Mouse (Mus musculus) lung, embryonic 16.5 days (tissue): Measurements from ENCODE around the gene Ptprj. TPM values are rescaled to one million over a fixed set of nuclear protein-coding genes. Genes with fewer than 3 reads are reported as not detected.

Source experiments
- ATAC-seq: fragments of 200-750 bp; cut with Nextera tagmentation; 2 replicates; pipeline ENCODE4 v1.8.0; 2017; ENCODE audit warnings: low read depth, mild to moderate bottlenecking, moderate library complexity
- H3K27ac ChIP-seq: fragments of 300-500 bp; sonication (generic); 2 replicates; pipeline ENCODE4 v1.5.1; 2014; ENCODE audit warnings: mild to moderate bottlenecking, control low read depth, low read length
- H3K27me3 ChIP-seq: fragments of 300-500 bp; sonication (generic); 2 replicates; pipeline ENCODE4 v1.6.1; 2014; ENCODE audit warnings: low read depth, low read length, mixed read lengths; ENCODE audit not compliant: control insufficient read depth, insufficient read depth
- H3K36me3 ChIP-seq: fragments of 300-500 bp; sonication (generic); 2 replicates; pipeline ENCODE4 v1.6.1; 2014; ENCODE audit warnings: low read length; ENCODE audit not compliant: control insufficient read depth, insufficient read depth
- H3K4me1 ChIP-seq: fragments of 300-500 bp; sonication (generic); replicated peaks from 2 replicates; pipeline ENCODE4 v1.6.1; 2014; ENCODE audit warnings: low read length, mixed read lengths; ENCODE audit not compliant: control insufficient read depth, insufficient read depth
- H3K4me2 ChIP-seq: fragments of 300-500 bp; sonication (generic); 2 replicates; pipeline ENCODE4 v1.6.1; 2014; ENCODE audit warnings: low read depth, low read length, control low read depth
- H3K4me3 ChIP-seq: fragments of 300-500 bp; sonication (generic); 2 replicates; pipeline ENCODE4 v1.5.1; 2014; ENCODE audit warnings: mild to moderate bottlenecking, low read length, control low read depth
- H3K9ac ChIP-seq: fragments of 300-500 bp; sonication (generic); 2 replicates; pipeline ENCODE4 v1.6.1; 2014; ENCODE audit warnings: low read length, control low read depth
- H3K9me3 ChIP-seq: fragments of 300-500 bp; sonication (generic); 2 replicates; pipeline ENCODE4 v1.6.1; 2016; ENCODE audit warnings: low read length; ENCODE audit not compliant: control insufficient read depth
- WGBS: fragments of 180-500 bp; shearing (Covaris S2); extraction: QIAGEN DNeasy Blood & Tissue Kit; methylation state at CpG from one replicate; pipeline ENCODE4 v1.1.7; 2014; 5-methylcytosine and 5-hydroxymethylcytosine counted together
- polyA plus RNA-seq: library from polyadenylated mRNA; unstranded; fragments of >200 nt; fragmentation: Nextera tagmentation; extraction: Ambion mirVana; gene quantifications from 2 replicates; pipeline ENCODE4 v1.2.1, GENCODE M21; 2015

Gene Ptprj
- polyA plus RNA-seq, 1 experiment from 2014 or later = 2.7 TPM

GRCm38 (mm10) chr2:90526564-90526963, 53.9 kb downstream of the Ptprj start:
- Histone ChIP-seq H3K27me3 (no peaks in the 10 kb centered on the region), H3K27ac (peak overlapping the region; percentile 81), H3K4me1 (peaks cover 21% of the 10 kb centered on the region), H3K9me3 (no peaks in the 10 kb centered on the region), H3K36me3 (no peaks in the 10 kb centered on the region), H3K4me3 (no peak overlapping the region), H3K9ac (no peak overlapping the region), H3K4me2 (peak overlapping the region; percentile 45)
- ATAC-seq = peak; percentile 76
- 15% methylated on average over 6 of the region's 6 CpGs for WGBS

GRCm38 (mm10) chr2:90525807-90526206, 54.6 kb downstream of the Ptprj start:
- no peak for ATAC-seq
- Histone ChIP-seq H3K27ac (peak overlapping the region; percentile 81), H3K4me2 (peak overlapping the region; percentile 45)

GRCm38 (mm10) chr2:90522455-90522854, 58.0 kb downstream of the Ptprj start:
- Histone ChIP-seq H3K9me3 (no peaks in the 10 kb centered on the region), H3K27me3 (no peaks in the 10 kb centered on the region), H3K27ac (peak overlapping the region; percentile 51), H3K9ac (no peak overlapping the region), H3K4me2 (no peak overlapping the region), H3K4me1 (peaks cover 18% of the 10 kb centered on the region), H3K36me3 (no peaks in the 10 kb centered on the region), H3K4me3 (no peak overlapping the region)
- ATAC-seq = peak; percentile 60
- WGBS = 53% methylated on average over 6 of the region's 6 CpGs

More at GRCm38 (mm10) chr2:90525807-90526206, 54.6 kb downstream of the Ptprj start:
- Histone ChIP-seq H3K4me1 (peaks cover 21% of the 10 kb centered on the region), H3K36me3 (no peaks in the 10 kb centered on the region), H3K9me3 (no peaks in the 10 kb centered on the region), H3K9ac (no peak overlapping the region), H3K4me3 (no peak overlapping the region), H3K27me3 (no peaks in the 10 kb centered on the region)
- WGBS = 50% methylated on average over 14 of the region's 14 CpGs

GRCm38 (mm10) chr2:90521909-90522308, 58.5 kb downstream of the Ptprj start:
- Histone ChIP-seq H3K4me3 (no peak overlapping the region), H3K4me1 (peaks cover 18% of the 10 kb centered on the region), H3K4me2 (no peak overlapping the region), H3K36me3 (no peaks in the 10 kb centered on the region), H3K9ac (no peak overlapping the region), H3K27ac (no peak overlapping the region; the same call in 1 of the 2 replicates), H3K27me3 (no peaks in the 10 kb centered on the region), H3K9me3 (no peaks in the 10 kb centered on the region)
- ATAC-seq = no peak
- 69% methylated on average over 1 of the region's 1 CpGs for WGBS

GRCm38 (mm10) chr2:90518296-90518695, 62.2 kb downstream of the Ptprj start:
- Histone ChIP-seq H3K4me1 (peaks cover 12% of the 10 kb centered on the region), H3K4me3 (no peak overlapping the region), H3K9me3 (no peaks in the 10 kb centered on the region), H3K9ac (no peak overlapping the region), H3K4me2 (no peak overlapping the region), H3K27ac (no peak overlapping the region), H3K27me3 (no peaks in the 10 kb centered on the region), H3K36me3 (no peaks in the 10 kb centered on the region)
- ATAC-seq = no peak
- WGBS = 82% methylated on average over 6 of the region's 6 CpGs

- ATAC-seq = peak; percentile 43; the same call in 1 of the 2 replicates
- Histone ChIP-seq H3K9ac (no peak overlapping the region), H3K4me3 (no peak overlapping the region), H3K9me3 (no peaks in the 10 kb centered on the region), H3K4me2 (no peak overlapping the region), H3K27ac (no peak overlapping the region), H3K36me3 (no peaks in the 10 kb centered on the region), H3K27me3 (no peaks in the 10 kb centered on the region), H3K4me1 (peaks cover 5% of the 10 kb centered on the region; the same call in 1 of the 2 replicates)
- 71% methylated on average over 5 of the region's 5 CpGs for WGBS
These were observed 65.5 kb downstream of the Ptprj start for GRCm38 (mm10) chr2:90514969-90515368.

- H3K9me3 ChIP-seq = no peaks in the 10 kb centered on the region
- no peak overlapping the region for H3K4me3 ChIP-seq
- ATAC-seq = no peak
- no peak overlapping the region for H3K4me2 ChIP-seq
- H3K4me1 ChIP-seq = peaks cover 4% of the 10 kb centered on the region; the same call in 1 of the 2 replicates
- no peak overlapping the region for H3K9ac ChIP-seq
- no peaks in the 10 kb centered on the region for H3K36me3 ChIP-seq
- no peaks in the 10 kb centered on the region for H3K27me3 ChIP-seq
- H3K27ac ChIP-seq = no peak overlapping the region
- 89% methylated on average over 4 of the region's 4 CpGs for WGBS
These were observed 71.2 kb downstream of the Ptprj start for GRCm38 (mm10) chr2:90509268-90509667.

GRCm38 (mm10) chr2:90506143-90506542, 74.3 kb downstream of the Ptprj start:
- WGBS = 36% methylated on average over 3 of the region's 3 CpGs
- Histone ChIP-seq H3K4me3 (no peak overlapping the region), H3K27ac (no peak overlapping the region), H3K4me2 (no peak overlapping the region), H3K36me3 (no peaks in the 10 kb centered on the region), H3K4me1 (peaks cover 10% of the 10 kb centered on the region), H3K27me3 (no peaks in the 10 kb centered on the region), H3K9me3 (no peaks in the 10 kb centered on the region), H3K9ac (no peak overlapping the region)
- peak; percentile 34; the same call in 1 of the 2 replicates for ATAC-seq

- Histone ChIP-seq H3K4me3 (no peak overlapping the region), H3K4me1 (peaks cover 10% of the 10 kb centered on the region), H3K36me3 (no peaks in the 10 kb centered on the region), H3K4me2 (no peak overlapping the region), H3K9ac (no peak overlapping the region), H3K27ac (no peak overlapping the region), H3K9me3 (no peaks in the 10 kb centered on the region), H3K27me3 (no peaks in the 10 kb centered on the region)
- peak; percentile 31; the same call in 1 of the 2 replicates for ATAC-seq
- 64% methylated on average over 6 of the region's 6 CpGs for WGBS
These were observed 75.7 kb downstream of the Ptprj start for GRCm38 (mm10) chr2:90504731-90505171.
